Mouse (Mus musculus) lung, adult 18-20 months (tissue): ENCODE measurements around the gene Ogt.

Experiments
- DNase-seq, 2 experiments: peaks; one replicate each; pipeline ENCODE4 v3.0.0; 2022; ENCODE audit warnings: mixed read lengths in 2 of 2

The Ogt gene

GRCm38 (mm10) chrX:101639741-101640166, at the start of gene Ogt:
TSS of gene Ogt (plus strand) at chrX:101640060.
- peak; percentile 92 to 94 for DNase-seq

DNA sequence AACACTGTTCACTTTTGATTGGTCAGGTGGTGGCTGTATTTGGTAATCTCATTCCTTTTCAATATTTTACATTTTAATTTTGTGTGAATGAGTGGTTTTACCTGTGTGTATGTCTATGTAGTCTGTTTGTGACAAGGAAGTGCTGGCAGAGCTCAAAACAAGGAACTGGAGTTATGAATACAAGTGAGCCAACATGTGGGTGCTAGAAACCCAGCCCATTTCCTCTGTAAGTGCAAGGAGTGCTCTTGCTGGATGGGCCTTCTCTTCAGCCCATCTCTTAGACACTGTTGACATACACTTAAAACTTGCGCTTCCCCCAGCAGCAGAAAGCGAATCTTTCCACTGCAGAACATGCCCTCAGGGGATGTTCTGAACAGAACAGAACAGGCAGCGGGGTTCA, 23.7 kb upstream of the Ogt start:
- no peak for DNase-seq

- DNase-seq: no peak
Measured at GRCm38 (mm10) chrX:101617889-101618288, 22.0 kb upstream of the Ogt start.

- DNase-seq: no peak
Measured at GRCm38 (mm10) chrX:101620317-101620716, 19.5 kb upstream of the Ogt start.

GRCm38 (mm10) chrX:101622539-101622938, 17.3 kb upstream of the Ogt start:
- no peak for DNase-seq

- no peak for DNase-seq
Measured at GRCm38 (mm10) chrX:101636821-101637525, 2.9 kb upstream of the Ogt start.

DNA sequence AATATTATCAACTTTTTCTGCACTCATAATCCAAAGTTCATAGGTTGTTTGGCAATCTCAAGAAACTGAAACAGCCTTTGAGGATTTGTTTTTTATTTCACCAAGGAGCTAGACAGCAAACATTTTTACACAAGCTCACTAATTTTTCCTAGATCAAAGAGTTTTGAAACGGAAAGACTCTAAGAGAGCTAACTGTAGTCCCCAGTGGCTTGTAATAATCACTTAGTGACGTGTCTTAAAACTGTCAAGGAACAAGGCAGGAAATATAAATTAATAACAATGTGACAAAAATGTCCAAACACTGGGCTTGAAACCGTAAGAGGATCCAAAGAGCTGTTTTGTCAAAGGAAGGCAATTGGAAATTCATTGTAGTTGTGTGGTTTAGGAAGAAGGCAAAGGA, 1.0 kb upstream of the Ogt start:
- no peak for DNase-seq

DNA sequence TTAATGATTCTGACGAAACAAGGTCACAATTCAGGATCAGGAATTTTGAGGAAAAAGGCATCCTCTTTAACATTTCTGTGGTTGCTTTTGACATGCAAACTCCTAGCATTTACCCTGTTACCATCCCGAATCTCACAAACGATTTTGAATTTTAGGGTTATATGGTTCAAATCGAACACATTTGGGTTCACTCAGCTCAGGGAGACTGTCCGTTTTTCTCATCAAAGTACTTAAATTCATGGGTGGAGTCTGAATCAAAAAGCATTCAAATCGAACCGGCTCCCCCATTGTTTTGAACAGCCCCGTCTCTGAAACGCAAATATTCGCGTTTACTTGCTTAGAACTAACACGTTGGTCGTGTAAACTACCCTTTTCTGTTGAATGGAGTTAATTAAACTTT, 554 bp upstream of the Ogt start:
- peak in 1 of 2 experiments; percentile 2 for DNase-seq

GRCm38 (mm10) chrX:101640194-101641160, 617 bp downstream of the Ogt start:
- DNase-seq: peak; percentile 38 to 44

- DNase-seq: no peak
Measured at GRCm38 (mm10) chrX:101641161-101641530, 1.3 kb downstream of the Ogt start.

GRCm38 (mm10) chrX:101642091-101642490, 2.2 kb downstream of the Ogt start:
- DNase-seq: no peak

GRCm38 (mm10) chrX:101645286-101645685, 5.4 kb downstream of the Ogt start:
- peak; percentile 5 to 19 for DNase-seq

DNA sequence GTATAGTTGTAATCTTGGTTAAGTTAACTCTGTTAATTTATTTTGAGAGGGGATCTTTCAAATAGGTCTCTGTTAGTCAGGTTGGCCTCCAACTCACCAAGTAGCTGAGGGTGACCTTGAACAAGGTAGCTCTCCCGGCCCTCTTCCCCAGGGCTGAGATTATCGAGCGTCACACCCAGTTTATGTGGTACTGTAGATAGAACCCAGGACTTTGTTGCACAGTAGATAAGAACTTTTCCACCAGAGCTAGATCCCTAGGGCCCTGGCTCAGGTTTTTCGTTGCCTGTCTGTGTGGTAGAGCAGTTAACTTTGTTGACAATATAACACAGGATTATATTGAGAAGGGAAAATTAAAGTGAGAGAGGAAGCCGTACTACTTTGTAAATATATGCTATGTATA, 6.8 kb downstream of the Ogt start:
- DNase-seq: no peak

DNA sequence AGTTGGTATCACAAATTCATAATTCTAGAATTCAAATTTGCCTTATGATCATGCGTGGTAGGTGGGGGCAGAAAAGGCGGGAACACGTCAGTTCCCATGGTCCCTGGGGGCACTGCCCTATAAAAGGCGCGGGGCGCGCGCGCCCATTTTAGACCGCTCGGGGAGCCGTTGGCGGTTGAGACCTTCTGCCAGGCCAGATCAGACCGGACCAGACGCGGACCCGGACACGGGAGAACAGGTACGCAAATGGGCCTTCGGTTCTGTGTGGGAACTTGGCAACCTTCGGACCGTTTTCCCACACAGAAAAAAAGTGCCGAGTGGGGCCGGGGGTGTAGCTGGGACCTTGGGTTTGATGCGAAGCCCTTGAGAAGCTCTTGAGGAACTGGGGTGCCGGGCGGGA, 55.8 kb downstream of the Ogt start:
- no peak for DNase-seq

GRCm38 (mm10) chrX:101697537-101697936, 57.7 kb downstream of the Ogt start:
- no peak for DNase-seq

DNA sequence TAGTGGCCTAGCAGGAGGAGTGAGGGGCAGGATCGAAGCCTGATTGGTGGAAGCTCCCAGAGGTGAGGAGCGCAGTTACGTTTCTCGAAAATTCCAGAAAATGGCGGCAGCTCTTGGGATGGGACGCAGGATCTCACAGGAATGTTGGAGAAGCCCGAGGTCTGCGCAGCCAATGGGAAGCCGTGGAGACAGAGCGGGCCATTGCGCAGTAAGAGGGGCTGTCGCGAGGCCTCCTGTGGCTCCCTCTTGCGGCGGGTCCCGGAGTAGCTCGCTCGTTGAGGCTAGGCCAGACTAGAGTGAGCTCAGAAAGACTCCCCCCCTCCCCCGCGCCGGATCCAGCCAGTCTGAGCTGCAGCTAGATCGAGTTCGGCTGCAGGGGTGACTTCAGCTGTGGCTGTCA, 58.4 kb downstream of the Ogt start:
- DNase-seq: no peak

GRCm38 (mm10) chrX:101705111-101705510, 65.3 kb downstream of the Ogt start:
- DNase-seq: no peak

GRCm38 (mm10) chrX:101720401-101720800, 80.5 kb downstream of the Ogt start:
- no peak for DNase-seq

DNA sequence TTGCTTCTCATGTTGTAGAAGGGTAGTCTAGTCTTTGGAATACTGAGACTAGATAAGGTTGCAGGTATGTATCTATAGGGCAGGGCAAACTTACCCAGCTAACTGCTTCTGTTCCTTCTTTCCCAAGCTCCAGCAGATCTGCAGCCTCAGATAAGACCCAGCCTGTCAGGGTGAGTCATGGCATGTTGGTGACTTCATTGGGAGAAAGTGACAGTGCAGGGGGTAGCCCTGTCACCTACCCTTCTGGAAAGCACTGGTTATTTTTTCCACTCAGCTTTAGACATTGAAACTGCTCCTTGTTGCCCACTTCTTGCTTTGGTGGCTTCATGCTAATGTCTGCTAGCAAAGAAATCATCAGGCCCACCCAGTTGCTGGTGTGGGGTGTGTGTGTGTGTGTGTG, 90.2 kb downstream of the Ogt start:
- no peak for DNase-seq

- DNase-seq: no peak
Measured at GRCm38 (mm10) chrX:101732644-101733043, 92.8 kb downstream of the Ogt start.

GRCm38 (mm10) chrX:101733288-101733687, 93.4 kb downstream of the Ogt start:
- no peak for DNase-seq

DNA sequence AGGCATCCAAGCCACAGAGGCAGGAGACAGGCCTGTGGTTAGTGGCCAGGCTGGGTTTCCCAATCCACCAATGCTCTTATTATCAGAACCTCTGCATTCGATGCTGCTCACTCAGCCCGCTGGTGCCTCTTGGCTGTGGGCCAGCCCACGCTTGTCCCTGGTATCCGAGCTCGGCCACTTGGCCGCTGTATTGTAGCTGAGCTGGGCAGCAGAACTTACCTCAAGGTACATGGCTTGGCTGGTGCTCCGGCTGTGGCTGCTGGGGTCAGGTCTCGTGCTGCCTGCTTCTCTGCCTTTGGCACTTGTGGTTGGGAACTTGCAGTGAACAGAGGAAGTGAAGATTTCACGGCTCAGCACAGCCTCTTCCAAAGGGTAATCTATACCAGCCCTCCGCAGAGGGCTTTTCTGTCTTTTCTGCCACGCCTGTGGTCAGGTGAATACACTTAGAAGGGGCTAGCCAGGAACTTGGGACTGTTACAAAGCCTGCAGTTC, 94.0 kb downstream of the Ogt start, which contains the start of gene Cxcr3:
Gene Cxcr3, minus strand, starts transcription at position 442 of the 492 bp plus-strand sequence.
- DNase-seq: peak; percentile 40 to 42
